Mouse (Mus musculus) stomach, embryonic 14.5 days (tissue): Measurements from ENCODE around the gene Tmem185a. TPM values are rescaled to one million over a fixed set of nuclear protein-coding genes. Genes with fewer than 3 reads are reported as not detected.
"Not testable (repeated sequence)": the region's sequence is repeated elsewhere in the genome, so short reads cannot be mapped to it uniquely, and the experiment has no call there.

Experiments
- ATAC-seq: fragments of 200-750 bp; cut with Nextera tagmentation; 2 replicates; pipeline ENCODE4 v1.8.0; 2017; ENCODE audit warnings: low read depth, moderate TSS enrichment; ENCODE audit not compliant: insufficient number of reproducible peaks, insufficient read depth, low FRiP score
- H3K27ac ChIP-seq: fragments of 300-500 bp; sonication (generic); 2 replicates; pipeline ENCODE4 v1.5.1; 2014; ENCODE audit warnings: mild to moderate bottlenecking, low read length, moderate library complexity, mixed read lengths
- H3K27me3 ChIP-seq: fragments of 300-500 bp; sonication (generic); 2 replicates; pipeline ENCODE4 v1.6.1; 2014; ENCODE audit warnings: low read length, control low read depth, mixed read lengths; ENCODE audit not compliant: control insufficient read depth, insufficient read depth
- H3K36me3 ChIP-seq: fragments of 300-500 bp; sonication (generic); 2 replicates; pipeline ENCODE4 v1.6.1; 2014; ENCODE audit warnings: mild to moderate bottlenecking, control low read depth, low read length, moderate library complexity, mixed read lengths; ENCODE audit not compliant: control insufficient read depth, insufficient read depth
- H3K4me1 ChIP-seq: fragments of 300-500 bp; sonication (generic); 2 replicates; pipeline ENCODE4 v1.6.1; 2014; ENCODE audit warnings: low read length, control low read depth, mixed read lengths; ENCODE audit not compliant: control insufficient read depth, insufficient read depth
- H3K4me2 ChIP-seq: fragments of 300-500 bp; sonication (generic); replicated peaks from 2 replicates; pipeline ENCODE4 v1.6.1; 2014; ENCODE audit warnings: low read depth, low read length, control low read depth
- H3K4me3 ChIP-seq: fragments of 300-500 bp; sonication (generic); 2 replicates; pipeline ENCODE4 v1.5.1; 2014; ENCODE audit warnings: low read depth, low read length, control low read depth
- H3K9ac ChIP-seq: fragments of 300-500 bp; sonication (generic); replicated peaks from 2 replicates; pipeline ENCODE4 v1.6.1; 2014; ENCODE audit warnings: low read depth, mild to moderate bottlenecking, control low read depth, low read length, moderate library complexity, mixed read lengths
- H3K9me3 ChIP-seq: fragments of 300-500 bp; sonication (generic); 2 replicates; pipeline ENCODE4 v1.6.1; 2016; ENCODE audit warnings: low read depth, low read length, control low read depth; ENCODE audit not compliant: control insufficient read depth
- WGBS: fragments of 180-500 bp; shearing (Covaris S2); extraction: QIAGEN DNeasy Blood & Tissue Kit; methylation state at CpG from one replicate; pipeline ENCODE4 v1.1.7; 2014; 5-methylcytosine and 5-hydroxymethylcytosine counted together
- polyA plus RNA-seq: library from polyadenylated mRNA; unstranded; fragments of >200 nt; fragmentation: Nextera tagmentation; extraction: Ambion mirVana; gene quantifications from 2 replicates; pipeline ENCODE4 v1.2.1, GENCODE M21; 2014

Tmem185a gene
- polyA plus RNA-seq, 1 experiment from 2014 or later: 37.2 TPM

DNA sequence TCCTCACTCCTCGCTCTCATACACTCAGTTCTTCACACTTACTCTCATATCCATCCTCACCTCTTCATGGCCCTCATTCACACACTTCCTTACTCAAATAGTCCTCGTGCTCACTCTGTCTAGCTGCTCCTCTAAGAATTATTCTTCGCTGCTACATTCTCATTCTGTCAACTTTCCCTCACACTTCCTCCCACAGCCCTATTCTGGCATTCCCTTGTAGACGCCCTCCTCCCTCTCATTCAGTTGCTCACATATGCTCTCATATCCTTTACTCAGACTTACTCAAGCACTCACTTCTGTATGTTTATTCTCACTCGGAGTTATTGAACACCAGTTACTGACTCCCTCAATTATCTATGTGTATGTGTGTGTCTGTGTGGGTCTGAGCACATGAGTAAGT, 13.4 kb downstream of the Tmem185a start:
- no peak overlapping the region for H3K4me3 ChIP-seq
- H3K4me1 ChIP-seq: no peaks in the 10 kb centered on the region
- no peak for ATAC-seq
- H3K27ac ChIP-seq: no peak overlapping the region
- H3K4me2 ChIP-seq: no peak overlapping the region
- WGBS: 81% methylated on average over 5 of the region's 5 CpGs
- H3K36me3 ChIP-seq: no peaks in the 10 kb centered on the region
- H3K9me3 ChIP-seq: no peaks in the 10 kb centered on the region
- no peak overlapping the region for H3K9ac ChIP-seq
- H3K27me3 ChIP-seq: no peaks in the 10 kb centered on the region

DNA sequence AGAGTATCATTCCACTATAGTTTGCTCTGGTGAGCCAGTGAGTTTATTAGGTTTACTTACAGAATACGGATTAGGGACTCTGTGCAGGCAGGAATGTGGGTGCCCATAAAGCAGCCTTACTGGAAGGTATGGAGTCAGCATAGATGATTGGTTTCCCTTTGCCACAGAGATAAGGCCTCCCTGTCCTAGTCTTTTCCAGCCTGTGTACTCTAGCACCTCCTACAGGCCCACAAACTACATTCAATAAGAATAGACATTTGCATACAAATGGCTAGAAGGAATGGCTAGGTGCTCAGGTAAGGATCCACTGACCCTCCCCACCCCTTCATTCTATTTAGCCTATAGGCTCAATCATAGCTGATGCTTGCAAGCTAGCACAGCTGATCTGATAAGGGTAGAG, 24.6 kb downstream of the Tmem185a start:
- not testable (repeated sequence) for H3K4me1 ChIP-seq, H3K36me3 ChIP-seq, H3K27me3 ChIP-seq, ATAC-seq, H3K27ac ChIP-seq, H3K9me3 ChIP-seq, H3K4me2 ChIP-seq, H3K4me3 ChIP-seq, H3K9ac ChIP-seq
- no CpG with 5 or more reads among the region's 1 CpGs for WGBS

DNA sequence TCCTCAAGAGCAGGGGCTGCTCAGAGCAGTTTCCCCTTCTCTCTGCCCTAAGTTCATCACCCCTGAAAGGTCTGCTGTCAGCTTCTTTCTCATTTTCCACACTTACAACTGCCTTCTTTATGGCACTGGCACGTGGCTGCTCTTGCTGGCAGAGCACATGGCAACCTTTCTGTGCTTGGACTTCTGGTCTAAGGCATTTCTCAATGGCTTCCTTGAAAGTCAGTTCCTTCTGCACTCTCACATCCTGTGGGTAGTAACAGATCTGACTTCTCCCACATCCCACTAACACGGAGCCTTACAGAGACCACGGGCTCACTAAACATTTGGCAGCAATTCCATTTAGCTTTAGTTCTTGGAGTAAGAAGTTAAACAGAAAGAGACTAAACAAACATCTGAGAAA, 51.5 kb downstream of the Tmem185a start:
- not testable (repeated sequence) for H3K9me3 ChIP-seq, H3K4me3 ChIP-seq, H3K4me2 ChIP-seq, H3K27ac ChIP-seq, H3K36me3 ChIP-seq, H3K27me3 ChIP-seq, H3K4me1 ChIP-seq, ATAC-seq, H3K9ac ChIP-seq
- WGBS: 80% methylated on average over 3 of the region's 3 CpGs

Other genes with a start within 250 kb of the Tmem185a start
- 4.0 and 4.1 TPM in 2 replicates for gene Ids, start 112.1 kb downstream of the Tmem185a start, polyA plus RNA-seq
- 33.5 and 37.2 TPM in 2 replicates for gene 1110012L19Rik, start 91.3 kb downstream of the Tmem185a start, polyA plus RNA-seq